Mouse (Mus musculus): ENCODE measurements around the gene Gm18336. TPM values are rescaled to one million over a fixed set of nuclear protein-coding genes. Genes with fewer than 3 reads are reported as not detected.

Gene Gm18336
- polyA plus RNA-seq (2017; shearing (Covaris generic)), result not detected

DNA sequence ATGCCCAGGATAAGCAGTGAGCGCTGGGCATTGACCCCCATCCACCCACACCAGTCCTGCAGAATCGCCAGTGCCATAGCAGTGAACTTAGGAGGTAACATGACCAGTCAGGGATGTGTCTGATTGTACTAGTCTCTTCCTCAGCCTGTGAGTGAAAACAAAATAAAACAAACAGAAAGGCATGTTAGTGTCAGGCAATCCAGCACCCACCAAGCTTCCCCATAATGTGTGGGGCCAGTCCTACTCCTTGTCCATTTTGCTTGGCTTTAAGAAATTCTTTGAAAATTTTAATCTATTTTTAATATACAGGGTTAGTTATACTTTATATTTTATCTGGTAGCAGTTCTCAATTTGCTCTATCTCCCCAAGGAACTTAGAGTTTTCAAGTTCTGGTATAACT lies at the start of gene Gm18336:
TSS of gene Gm18336 (minus strand) at position 101 of the 400 bp plus-strand sequence.

DNA sequence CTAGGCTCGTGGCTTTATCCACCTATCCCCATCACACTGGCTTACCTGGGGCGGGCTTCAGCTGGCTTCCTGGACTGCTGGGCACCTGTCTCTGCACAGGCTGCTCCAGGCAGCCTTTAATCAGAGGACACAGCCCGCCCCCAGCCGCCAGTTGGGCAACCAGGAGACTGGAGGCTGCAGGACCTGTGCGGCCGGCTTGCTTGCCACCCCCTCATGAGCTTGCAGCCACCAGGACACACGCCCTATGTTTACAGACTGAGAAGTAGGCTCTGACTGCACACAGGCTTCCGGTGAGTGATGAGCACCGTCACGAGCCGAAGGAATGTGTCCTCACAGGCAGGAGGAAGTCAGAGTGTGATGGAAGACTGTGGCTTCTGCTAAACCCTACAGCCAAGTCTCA lies 36.7 kb upstream of the Gm18336 start, which contains the start of gene Trex2:
TSS of gene Trex2 (minus strand) at position 93 of the 400 bp plus-strand sequence.

DNA sequence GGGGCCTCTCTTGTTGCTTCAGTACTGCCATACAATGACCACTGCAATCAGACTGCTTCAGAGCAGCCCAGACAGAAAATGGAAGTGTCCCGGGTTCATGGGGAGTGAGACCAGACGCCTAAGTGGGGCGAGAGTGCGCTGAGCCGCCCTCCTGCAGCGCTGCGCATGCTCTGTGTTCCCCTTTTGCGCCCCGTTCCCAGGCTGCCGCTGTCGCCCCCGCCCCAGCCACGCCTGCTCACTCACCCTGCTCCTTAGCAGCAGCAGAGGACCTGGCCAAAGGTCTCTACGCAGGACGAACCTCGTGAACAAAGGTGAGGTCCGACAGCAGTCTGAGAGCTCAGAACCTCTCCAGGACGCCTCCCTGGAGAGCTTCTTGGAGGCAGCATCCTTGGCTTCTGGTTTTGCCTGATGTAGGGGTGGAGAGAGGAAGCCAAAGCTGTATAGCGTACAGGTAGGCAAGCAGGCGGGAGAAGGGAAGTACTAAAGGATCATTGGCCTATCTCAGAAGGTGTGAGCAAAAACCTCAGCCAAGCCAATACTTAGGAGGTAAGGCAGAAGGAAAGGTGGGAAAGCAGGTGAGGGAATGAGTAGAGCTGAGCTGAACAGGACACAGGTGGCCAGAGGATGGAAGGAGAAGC lies 12.5 kb upstream of the Gm18336 start, which contains the start of gene Zfp92:
TSS of gene Zfp92 (plus strand) at position 217 of the 638 bp plus-strand sequence.

Other genes starting within 250 kb of the Gm18336 start
- not detected for gene Xlr5b, start 249.9 kb downstream of the Gm18336 start, polyA plus RNA-seq (2017; shearing (Covaris generic))
- gene DXBay18, start 249.3 kb downstream of the Gm18336 start, polyA plus RNA-seq (2017; shearing (Covaris generic)), result not detected
- gene Spin2d, start 221.7 kb downstream of the Gm18336 start, polyA plus RNA-seq (2017; shearing (Covaris generic)), result not detected
- 19.8 TPM for gene Xlr3b, start 206.5 kb downstream of the Gm18336 start, polyA plus RNA-seq (2017; shearing (Covaris generic))
- 155 TPM for gene Xlr4b, start 184.4 kb downstream of the Gm18336 start, polyA plus RNA-seq (2017; shearing (Covaris generic))
- gene F8a, start 170.4 kb downstream of the Gm18336 start, polyA plus RNA-seq (2017; shearing (Covaris generic)), result 3.4 TPM
- 74.5 TPM for gene Xlr4c, start 155.6 kb downstream of the Gm18336 start, polyA plus RNA-seq (2017; shearing (Covaris generic))
- not detected for gene Xlr3c, start 133.3 kb downstream of the Gm18336 start, polyA plus RNA-seq (2017; shearing (Covaris generic))
- gene Xlr5a, start 105.8 kb downstream of the Gm18336 start, polyA plus RNA-seq (2017; shearing (Covaris generic)), result 0.27 TPM
- gene Xlr5c, start 105.8 kb downstream of the Gm18336 start, polyA plus RNA-seq (2017; shearing (Covaris generic)), result not detected
- not detected for gene Gm45015, start 61.9 kb downstream of the Gm18336 start, polyA plus RNA-seq (2017; shearing (Covaris generic))
- gene Zfp275, start 56.1 kb downstream of the Gm18336 start, polyA plus RNA-seq (2017; shearing (Covaris generic)), result 25.4 TPM
- 0.37 TPM for gene Zfp92, start 12.4 kb upstream of the Gm18336 start, polyA plus RNA-seq (2017; shearing (Covaris generic))
- gene Trex2, start 36.6 kb upstream of the Gm18336 start, polyA plus RNA-seq (2017; shearing (Covaris generic)), result not detected
- gene Haus7, start 60.3 kb upstream of the Gm18336 start, polyA plus RNA-seq (2017; shearing (Covaris generic)), result 27.3 TPM
- not detected for gene Bgn, start 84.9 kb upstream of the Gm18336 start, polyA plus RNA-seq (2017; shearing (Covaris generic))
- gene Atp2b3, start 104.3 kb upstream of the Gm18336 start, polyA plus RNA-seq (2017; shearing (Covaris generic)), result not detected
- gene Dusp9, start 240.7 kb upstream of the Gm18336 start, polyA plus RNA-seq (2017; shearing (Covaris generic)), result 0.49 TPM